Mouse (Mus musculus) ES-Bruce4 (cell line): ENCODE results near the gene Klf13. TPM values are rescaled to one million over a fixed set of nuclear protein-coding genes. Genes with fewer than 3 reads are reported as not detected.

Source experiments
- H3K27ac ChIP-seq: 2 replicates; pipeline ENCODE4 v1.5.1; 2012; ENCODE audit warnings: low read length, inconsistent platforms; ENCODE audit not compliant: insufficient read depth
- H3K27me3 ChIP-seq: 2 replicates; pipeline ENCODE4 v1.6.1; 2012; ENCODE audit warnings: mild to moderate bottlenecking, low read length, inconsistent platforms; ENCODE audit not compliant: control insufficient read depth, poor library complexity, insufficient read depth, severe bottlenecking
- H3K36me3 ChIP-seq: 2 replicates; pipeline ENCODE4 v1.6.1; 2012; ENCODE audit warnings: inconsistent platforms, mild to moderate bottlenecking, low read length, moderate library complexity; ENCODE audit not compliant: control insufficient read depth, poor library complexity, insufficient read depth, severe bottlenecking
- H3K4me1 ChIP-seq: one replicate; pipeline ENCODE4 v1.8.1; 2011; ENCODE audit warnings: low read length; ENCODE audit not compliant: control insufficient read depth, insufficient read depth
- H3K4me3 ChIP-seq: 2 replicates; pipeline ENCODE4 v1.5.1; 2011; ENCODE audit warnings: low read depth, mild to moderate bottlenecking, low read length
- H3K9ac ChIP-seq: 2 replicates; pipeline ENCODE4 v1.6.1; 2012; ENCODE audit warnings: low read depth, mild to moderate bottlenecking, inconsistent platforms; ENCODE audit not compliant: poor library complexity, severe bottlenecking
- H3K9me3 ChIP-seq: replicated peaks from 2 replicates; pipeline ENCODE4 v1.6.1; 2012; ENCODE audit warnings: mild to moderate bottlenecking, low read length, inconsistent platforms; ENCODE audit not compliant: control insufficient read depth, poor library complexity, insufficient read depth, severe bottlenecking
- CTCF ChIP-seq: IDR thresholded peaks from one replicate; pipeline ENCODE4 v1.8.1; 2011; ENCODE audit warnings: low read depth, low read length
- EP300 ChIP-seq: IDR thresholded peaks from 2 replicates; pipeline ENCODE4 v1.6.1; 2011; ENCODE audit warnings: low read depth, low read length; ENCODE audit not compliant: insufficient read depth
- POLR2A ChIP-seq: IDR thresholded peaks from one replicate; pipeline ENCODE4 v1.8.1; 2011; ENCODE audit warnings: low read length; ENCODE audit not compliant: insufficient read depth
- polyA plus RNA-seq: library from polyadenylated mRNA; stranded (reverse); fragments of >200 nt; gene quantifications from 2 replicates; pipeline ENCODE4 v1.2.4, GENCODE M21; 2011; ENCODE audit warnings: low read depth; ENCODE audit not compliant: missing spikeins, insufficient read depth, insufficient read length

Klf13 gene
- polyA plus RNA-seq, 1 experiment = 36.5 TPM

- Histone ChIP-seq H3K4me1 (peaks cover 8% of the 10 kb centered on the region), H3K4me3 (no peak overlapping the region)
- TF ChIP-seq EP300 (no peak), POLR2A (no peak), CTCF (no peak)
Measured at GRCm38 (mm10) chr7:63893201-63893600, 45.5 kb downstream of the Klf13 start.

GRCm38 (mm10) chr7:63891488-63892075 is 47.1 kb downstream of the Klf13 start:
- peaks cover 13% of the 10 kb centered on the region for H3K4me1 ChIP-seq
- H3K4me3 ChIP-seq = peak overlapping the region; percentile 44
- H3K27ac ChIP-seq = no peak overlapping the region
- TF ChIP-seq EP300 (no peak), POLR2A (no peak)
- H3K36me3 ChIP-seq = no peaks in the 10 kb centered on the region
- H3K9me3 ChIP-seq = no peaks in the 10 kb centered on the region
- H3K27me3 ChIP-seq = no peaks in the 10 kb centered on the region
- no peak overlapping the region for H3K9ac ChIP-seq

More at GRCm38 (mm10) chr7:63893201-63893600, 45.5 kb downstream of the Klf13 start:
- Histone ChIP-seq H3K27ac (no peak overlapping the region), H3K36me3 (no peaks in the 10 kb centered on the region), H3K9me3 (no peaks in the 10 kb centered on the region), H3K9ac (no peak overlapping the region), H3K27me3 (no peaks in the 10 kb centered on the region)

GRCm38 (mm10) chr7:63889116-63889975 is 49.4 kb downstream of the Klf13 start:
- H3K36me3 ChIP-seq = no peaks in the 10 kb centered on the region
- H3K27ac ChIP-seq = no peak overlapping the region
- H3K4me1 ChIP-seq = peaks cover 13% of the 10 kb centered on the region
- no peaks in the 10 kb centered on the region for H3K27me3 ChIP-seq
- TF ChIP-seq CTCF (no peak), EP300 (no peak), POLR2A (no peak)
- H3K9ac ChIP-seq = no peak overlapping the region
- H3K4me3 ChIP-seq = no peak overlapping the region
- no peaks in the 10 kb centered on the region for H3K9me3 ChIP-seq

- peaks cover 13% of the 10 kb centered on the region for H3K4me1 ChIP-seq
- H3K9ac ChIP-seq = no peak overlapping the region
- no peak overlapping the region for H3K4me3 ChIP-seq
- no peak overlapping the region for H3K27ac ChIP-seq
- H3K27me3 ChIP-seq = no peaks in the 10 kb centered on the region
- H3K9me3 ChIP-seq = no peaks in the 10 kb centered on the region
- no peaks in the 10 kb centered on the region for H3K36me3 ChIP-seq
- TF ChIP-seq POLR2A = no peak
- TF ChIP-seq CTCF = no peak
- TF ChIP-seq EP300 = no peak
Measured at GRCm38 (mm10) chr7:63888674-63889073, 50.0 kb downstream of the Klf13 start.

GRCm38 (mm10) chr7:63887602-63888123 is 51.1 kb downstream of the Klf13 start:
- Histone ChIP-seq H3K4me3 (no peak overlapping the region), H3K9me3 (no peaks in the 10 kb centered on the region), H3K9ac (no peak overlapping the region), H3K27ac (no peak overlapping the region), H3K4me1 (peaks cover 13% of the 10 kb centered on the region), H3K36me3 (no peaks in the 10 kb centered on the region), H3K27me3 (no peaks in the 10 kb centered on the region)
- TF ChIP-seq EP300 (no peak), POLR2A (no peak), CTCF (no peak)
